Mouse (Mus musculus): ENCODE measurements around the gene Crybg3. TPM values are rescaled to one million over a fixed set of nuclear protein-coding genes. Genes with fewer than 3 reads are reported as not detected.

Crybg3 gene
- polyA plus RNA-seq, 1 experiment from 2014 or later, result 1.1 TPM

GRCm38 (mm10) chr16:59567721-59568381, 32.9 kb downstream of the Crybg3 start:
- H3K4me2 ChIP-seq (ENCODE audit: low read depth, low read length), result no peak overlapping the region
- H3K27ac ChIP-seq (ENCODE audit: low read length), result no peak overlapping the region
- WGBS (ENCODE audit: insufficient replicate concordance), result 41% methylated on average over 8 of the region's 10 CpGs
- no peaks in the 10 kb centered on the region for H3K27me3 ChIP-seq (ENCODE audit: control insufficient read depth, insufficient read depth, low read depth, low read length)
- H3K4me1 ChIP-seq (ENCODE audit: control insufficient read depth, low read depth, low read length), result no peaks in the 10 kb centered on the region
- H3K9me3 ChIP-seq (replicated peaks; ENCODE audit: control insufficient read depth, low read length), result no peaks in the 10 kb centered on the region
- ATAC-seq (ENCODE audit: low read depth), result no peak
- H3K9ac ChIP-seq (ENCODE audit: low read depth, low read length), result no peak overlapping the region
- no peaks in the 10 kb centered on the region for H3K36me3 ChIP-seq (ENCODE audit: control insufficient read depth, insufficient read depth)
- no peak overlapping the region for H3K4me3 ChIP-seq (ENCODE audit: low read depth, low read length)

- Histone ChIP-seq H3K9ac (ENCODE audit: low read depth, low read length) (no peak overlapping the region), H3K4me2 (ENCODE audit: low read depth, low read length) (no peak overlapping the region), H3K27me3 (ENCODE audit: control insufficient read depth, insufficient read depth, low read depth, low read length) (no peaks in the 10 kb centered on the region), H3K4me3 (ENCODE audit: low read depth, low read length) (no peak overlapping the region), H3K4me1 (ENCODE audit: control insufficient read depth, low read depth, low read length) (no peaks in the 10 kb centered on the region), H3K9me3 (replicated peaks; ENCODE audit: control insufficient read depth, low read length) (no peaks in the 10 kb centered on the region), H3K27ac (ENCODE audit: low read length) (no peak overlapping the region), H3K36me3 (ENCODE audit: control insufficient read depth, insufficient read depth) (no peaks in the 10 kb centered on the region)
- no peak for ATAC-seq (ENCODE audit: low read depth)
- 71% methylated on average over 4 of the region's 4 CpGs for WGBS (ENCODE audit: insufficient replicate concordance)
These were observed 34.3 kb downstream of the Crybg3 start for GRCm38 (mm10) chr16:59566437-59566836.

- no peak for ATAC-seq (ENCODE audit: low read depth)
- no peaks in the 10 kb centered on the region for H3K27me3 ChIP-seq (ENCODE audit: control insufficient read depth, insufficient read depth, low read depth, low read length)
- no peaks in the 10 kb centered on the region for H3K9me3 ChIP-seq (replicated peaks; ENCODE audit: control insufficient read depth, low read length)
- H3K4me2 ChIP-seq (ENCODE audit: low read depth, low read length), result no peak overlapping the region
- no peaks in the 10 kb centered on the region for H3K36me3 ChIP-seq (ENCODE audit: control insufficient read depth, insufficient read depth)
- no peaks in the 10 kb centered on the region for H3K4me1 ChIP-seq (ENCODE audit: control insufficient read depth, low read depth, low read length)
- H3K9ac ChIP-seq (ENCODE audit: low read depth, low read length), result no peak overlapping the region
- no peak overlapping the region for H3K27ac ChIP-seq (ENCODE audit: low read length)
- WGBS (ENCODE audit: insufficient replicate concordance), result 72% methylated on average over 2 of the region's 2 CpGs
- no peak overlapping the region for H3K4me3 ChIP-seq (ENCODE audit: low read depth, low read length)
These were observed 35.1 kb downstream of the Crybg3 start for GRCm38 (mm10) chr16:59565631-59566030.

GRCm38 (mm10) chr16:59564025-59564424, 36.8 kb downstream of the Crybg3 start:
- no peak for ATAC-seq (ENCODE audit: low read depth)
- Histone ChIP-seq H3K27ac (ENCODE audit: low read length) (no peak overlapping the region), H3K36me3 (ENCODE audit: control insufficient read depth, insufficient read depth) (no peaks in the 10 kb centered on the region), H3K4me1 (ENCODE audit: control insufficient read depth, low read depth, low read length) (no peaks in the 10 kb centered on the region), H3K9ac (ENCODE audit: low read depth, low read length) (no peak overlapping the region), H3K4me2 (ENCODE audit: low read depth, low read length) (no peak overlapping the region), H3K4me3 (ENCODE audit: low read depth, low read length) (no peak overlapping the region), H3K27me3 (ENCODE audit: control insufficient read depth, insufficient read depth, low read depth, low read length) (no peaks in the 10 kb centered on the region), H3K9me3 (replicated peaks; ENCODE audit: control insufficient read depth, low read length) (no peaks in the 10 kb centered on the region)
- WGBS (ENCODE audit: insufficient replicate concordance), result 63% methylated on average over 5 of the region's 5 CpGs

GRCm38 (mm10) chr16:59559300-59560200, 41.2 kb downstream of the Crybg3 start:
- H3K4me3 ChIP-seq (ENCODE audit: low read depth, low read length), result no peak overlapping the region
- no peaks in the 10 kb centered on the region for H3K27me3 ChIP-seq (ENCODE audit: control insufficient read depth, insufficient read depth, low read depth, low read length)
- no peaks in the 10 kb centered on the region for H3K4me1 ChIP-seq (ENCODE audit: control insufficient read depth, low read depth, low read length)
- no peak for ATAC-seq (ENCODE audit: low read depth)
- H3K4me2 ChIP-seq (ENCODE audit: low read depth, low read length), result no peak overlapping the region
- no peaks in the 10 kb centered on the region for H3K36me3 ChIP-seq (ENCODE audit: control insufficient read depth, insufficient read depth)
- 48% methylated on average over 22 of the region's 22 CpGs for WGBS (ENCODE audit: insufficient replicate concordance)
- no peaks in the 10 kb centered on the region for H3K9me3 ChIP-seq (replicated peaks; ENCODE audit: control insufficient read depth, low read length)
- H3K9ac ChIP-seq (ENCODE audit: low read depth, low read length), result no peak overlapping the region
- no peak overlapping the region for H3K27ac ChIP-seq (ENCODE audit: low read length)

GRCm38 (mm10) chr16:59558916-59559299, 41.9 kb downstream of the Crybg3 start:
- Histone ChIP-seq H3K27ac (ENCODE audit: low read length) (no peak overlapping the region), H3K27me3 (ENCODE audit: control insufficient read depth, insufficient read depth, low read depth, low read length) (no peaks in the 10 kb centered on the region), H3K4me3 (ENCODE audit: low read depth, low read length) (no peak overlapping the region), H3K4me2 (ENCODE audit: low read depth, low read length) (no peak overlapping the region), H3K36me3 (ENCODE audit: control insufficient read depth, insufficient read depth) (no peaks in the 10 kb centered on the region), H3K9me3 (replicated peaks; ENCODE audit: control insufficient read depth, low read length) (no peaks in the 10 kb centered on the region), H3K4me1 (ENCODE audit: control insufficient read depth, low read depth, low read length) (no peaks in the 10 kb centered on the region), H3K9ac (ENCODE audit: low read depth, low read length) (no peak overlapping the region)
- no peak for ATAC-seq (ENCODE audit: low read depth)
- 75% methylated on average over 10 of the region's 10 CpGs for WGBS (ENCODE audit: insufficient replicate concordance)

- 67% methylated on average over 12 of the region's 12 CpGs for WGBS (ENCODE audit: insufficient replicate concordance)
- H3K9me3 ChIP-seq (replicated peaks; ENCODE audit: control insufficient read depth, low read length), result no peaks in the 10 kb centered on the region
These were observed 47.2 kb downstream of the Crybg3 start for GRCm38 (mm10) chr16:59553490-59554161.

GRCm38 (mm10) chr16:59551507-59551906, 49.3 kb downstream of the Crybg3 start:
- no peak for ATAC-seq (ENCODE audit: low read depth)

More at GRCm38 (mm10) chr16:59553490-59554161, 47.2 kb downstream of the Crybg3 start:
- H3K4me1 ChIP-seq (ENCODE audit: control insufficient read depth, low read depth, low read length), result no peaks in the 10 kb centered on the region
- no peak overlapping the region for H3K4me2 ChIP-seq (ENCODE audit: low read depth, low read length)
- no peak for ATAC-seq (ENCODE audit: low read depth)
- no peak overlapping the region for H3K9ac ChIP-seq (ENCODE audit: low read depth, low read length)
- no peaks in the 10 kb centered on the region for H3K36me3 ChIP-seq (ENCODE audit: control insufficient read depth, insufficient read depth)
- H3K27ac ChIP-seq (ENCODE audit: low read length), result no peak overlapping the region
- H3K4me3 ChIP-seq (ENCODE audit: low read depth, low read length), result no peak overlapping the region
- H3K27me3 ChIP-seq (ENCODE audit: control insufficient read depth, insufficient read depth, low read depth, low read length), result no peaks in the 10 kb centered on the region

More at GRCm38 (mm10) chr16:59551507-59551906, 49.3 kb downstream of the Crybg3 start:
- Histone ChIP-seq H3K4me1 (ENCODE audit: control insufficient read depth, low read depth, low read length) (no peaks in the 10 kb centered on the region), H3K36me3 (ENCODE audit: control insufficient read depth, insufficient read depth) (no peaks in the 10 kb centered on the region), H3K4me3 (ENCODE audit: low read depth, low read length) (no peak overlapping the region), H3K9me3 (replicated peaks; ENCODE audit: control insufficient read depth, low read length) (no peaks in the 10 kb centered on the region), H3K27ac (ENCODE audit: low read length) (no peak overlapping the region), H3K4me2 (ENCODE audit: low read depth, low read length) (no peak overlapping the region), H3K9ac (ENCODE audit: low read depth, low read length) (no peak overlapping the region), H3K27me3 (ENCODE audit: control insufficient read depth, insufficient read depth, low read depth, low read length) (no peaks in the 10 kb centered on the region)
- 62% methylated on average over 5 of the region's 5 CpGs for WGBS (ENCODE audit: insufficient replicate concordance)

All from liver, embryonic 16.5 days (tissue).